Mouse (Mus musculus) WW6 (cell line): ENCODE data around the gene Timm17a.
A peak's percentile ranks its signal among the peaks of the same experiment; 100 is the strongest.

ENCODE experiments used
- DNase-seq: peaks from one replicate; pipeline ENCODE4 v3.0.0-alpha.2; 2013; ENCODE audit warnings: low read depth, low spot score

Gene Timm17a

GRCm38 (mm10) chr1:135313284-135314031 is at the start of gene Timm17a:
Timm17a (minus strand) TSS chr1:135313778.
- peak; percentile 90 for DNase-seq

GRCm38 (mm10) chr1:135362115-135362514 is 48.5 kb upstream of the Timm17a start:
- DNase-seq = no peak

- DNase-seq = no peak
Measured at GRCm38 (mm10) chr1:135361491-135361890, 47.9 kb upstream of the Timm17a start.

- no peak for DNase-seq
Measured at GRCm38 (mm10) chr1:135359071-135359470, 45.5 kb upstream of the Timm17a start.

GRCm38 (mm10) chr1:135351953-135352352 is 38.4 kb upstream of the Timm17a start:
- DNase-seq = no peak

- no peak for DNase-seq
Measured at GRCm38 (mm10) chr1:135347498-135348169, 34.1 kb upstream of the Timm17a start.

GRCm38 (mm10) chr1:135346891-135347290 is 33.3 kb upstream of the Timm17a start:
- DNase-seq = no peak

- DNase-seq = no peak
Measured at GRCm38 (mm10) chr1:135344026-135344425, 30.4 kb upstream of the Timm17a start.

GRCm38 (mm10) chr1:135341947-135342346 is 28.4 kb upstream of the Timm17a start:
- DNase-seq = no peak

GRCm38 (mm10) chr1:135330578-135330977 is 17.0 kb upstream of the Timm17a start:
- no peak for DNase-seq

GRCm38 (mm10) chr1:135328368-135328767 is 14.8 kb upstream of the Timm17a start:
- DNase-seq = no peak

GRCm38 (mm10) chr1:135325934-135326333 is 12.4 kb upstream of the Timm17a start:
- DNase-seq = no peak

GRCm38 (mm10) chr1:135324571-135324970 is 11.0 kb upstream of the Timm17a start, which contains the start of gene Lmod1:
Lmod1 (plus strand) TSS chr1:135324807.
- DNase-seq = no peak

GRCm38 (mm10) chr1:135323367-135323901 is 9.9 kb upstream of the Timm17a start:
- no peak for DNase-seq

GRCm38 (mm10) chr1:135312201-135312600 is 1.4 kb downstream of the Timm17a start:
- no peak for DNase-seq

- no peak for DNase-seq
Measured at GRCm38 (mm10) chr1:135311356-135311755, 2.2 kb downstream of the Timm17a start.

- no peak for DNase-seq
Measured at GRCm38 (mm10) chr1:135290908-135291307, 22.7 kb downstream of the Timm17a start.

GRCm38 (mm10) chr1:135286311-135286710 is 27.3 kb downstream of the Timm17a start:
- DNase-seq = no peak

GRCm38 (mm10) chr1:135283826-135284291 is 29.7 kb downstream of the Timm17a start, which contains the start of gene Rnpep:
Rnpep (minus strand) TSS chr1:135284084.
- peak; percentile 46 for DNase-seq

- no peak for DNase-seq
Measured at GRCm38 (mm10) chr1:135283287-135283825, 30.2 kb downstream of the Timm17a start.

- no peak for DNase-seq
Measured at GRCm38 (mm10) chr1:135282536-135283286, 30.9 kb downstream of the Timm17a start.
